ENCODE assay signal across 1 mouse cellular context in genomic region chr11:70688372-70688771, GRCm38 (mm10).
TF ChIP-seq lines count a peak whose summit lies in the region.

No protein-coding gene starts in this region.

TF ChIP-seq in CH12.LX, 34 proteins besides CTCF, POLR2A, EP300 and RAD21 (continued from another document):
- no peak for TF ChIP-seq SMC3 (IDR thresholded peaks at IDR 0.05; ENCODE audit: low read depth, low read length)
- no peak for TF ChIP-seq NRF1 (IDR thresholded peaks at IDR 0.05; ENCODE audit: low read depth, low read length)
- TF ChIP-seq MAFK (IDR thresholded peaks at IDR 0.05; ENCODE audit: insufficient replicate concordance, low read length): no peak
- no peak for TF ChIP-seq BHLHE40 (IDR thresholded peaks at IDR 0.05; ENCODE audit: low read depth, low read length)
- no peak for TF ChIP-seq HCFC1 (IDR thresholded peaks at IDR 0.05; ENCODE audit: low read depth, low read length)
- TF ChIP-seq CHD1 (IDR thresholded peaks at IDR 0.05; ENCODE audit: low read depth, low read length): no peak
- TF ChIP-seq ZKSCAN1 (IDR thresholded peaks at IDR 0.05; ENCODE audit: borderline replicate concordance, low read depth, low read length): no peak
- TF ChIP-seq MAZ (IDR thresholded peaks at IDR 0.05; ENCODE audit: low read depth, low read length): no peak
- no peak for TF ChIP-seq IRF4 (IDR thresholded peaks at IDR 0.05; ENCODE audit: low read depth, low read length)
- TF ChIP-seq GABPA (IDR thresholded peaks at IDR 0.05; ENCODE audit: insufficient replicate concordance, low read depth, low read length): no peak
- no peak; the same call in 1 of the 2 replicates for TF ChIP-seq ZMIZ1 (IDR thresholded peaks at IDR 0.05; ENCODE audit: low read depth, low read length)
- TF ChIP-seq KAT2A (IDR thresholded peaks at IDR 0.05; ENCODE audit: insufficient replicate concordance, low read length): no peak
- no peak for TF ChIP-seq PAX5 (IDR thresholded peaks at IDR 0.05; ENCODE audit: low read length)
- no peak for TF ChIP-seq NELFE (IDR thresholded peaks at IDR 0.05; ENCODE audit: low read depth, low read length)
- TF ChIP-seq ZNF384 (IDR thresholded peaks at IDR 0.05; ENCODE audit: low read depth, low read length): no peak
- no peak for TF ChIP-seq E2F4 (IDR thresholded peaks at IDR 0.05; ENCODE audit: insufficient replicate concordance, low read depth, low read length)
- TF ChIP-seq POLR2AphosphoS2 (IDR thresholded peaks at IDR 0.05; ENCODE audit: low read depth, low read length): no peak
